Mouse (Mus musculus): ENCODE data around the gene Cacnb2. TPM values are rescaled to one million over a fixed set of nuclear protein-coding genes. Genes with fewer than 3 reads are reported as not detected.
"Not testable (repeated sequence)": the region's sequence is repeated elsewhere in the genome, so short reads cannot be mapped to it uniquely, and the experiment has no call there.

Gene Cacnb2
- polyA plus RNA-seq, 2 experiments, result 2.3 to 4.1 TPM

- no peak for TF ChIP-seq POLR2A (IDR thresholded peaks at IDR 0.05; ENCODE audit: borderline replicate concordance, extremely low read depth, insufficient read depth, insufficient read length)
- DNase-seq (ENCODE audit: low spot score), result no peak
- no peak overlapping the region for H3K4me3 ChIP-seq (replicated peaks; ENCODE audit: low read length)
- no peaks in the 10 kb centered on the region for H3K36me3 ChIP-seq (ENCODE audit: control insufficient read depth, insufficient read depth, low read length)
- H3K4me1 ChIP-seq (ENCODE audit: control insufficient read depth, insufficient read depth, low read length), result no peaks in the 10 kb centered on the region
- no peaks in the 10 kb centered on the region for H3K27me3 ChIP-seq (ENCODE audit: control insufficient read depth, insufficient read depth, low read length)
- no peak overlapping the region for H3K9ac ChIP-seq (ENCODE audit: low read depth, low read length, severe bottlenecking)
- no peak for ATAC-seq (ENCODE audit: low FRiP score, low read depth)
- whole genome bisulfite sequencing, result 87% methylated on average over 3 of the region's 3 CpGs
- no peak overlapping the region for H3K27ac ChIP-seq (replicated peaks; ENCODE audit: low read depth, low read length)
- no peak overlapping the region for H3K4me2 ChIP-seq (replicated peaks; ENCODE audit: low read depth, low read length, severe bottlenecking)
- H3K9me3 ChIP-seq (ENCODE audit: control insufficient read depth, low read length), result no peaks in the 10 kb centered on the region
These were observed 110.2 kb downstream of the Cacnb2 start for GRCm38 (mm10) chr2:14713049-14713448.

GRCm38 (mm10) chr2:14716666-14717065 is 113.8 kb downstream of the Cacnb2 start:
- no peak for TF ChIP-seq POLR2A (IDR thresholded peaks at IDR 0.05; ENCODE audit: borderline replicate concordance, extremely low read depth, insufficient read depth, insufficient read length)
- no peak overlapping the region for H3K27ac ChIP-seq (replicated peaks; ENCODE audit: low read depth, low read length)
- 84% methylated on average over 1 of the region's 1 CpGs for WGBS

GRCm38 (mm10) chr2:14719119-14719718 is 116.3 kb downstream of the Cacnb2 start:
- H3K9me3 ChIP-seq (ENCODE audit: control insufficient read depth, low read length), result no peaks in the 10 kb centered on the region
- H3K36me3 ChIP-seq (ENCODE audit: control insufficient read depth, insufficient read depth, low read length), result no peaks in the 10 kb centered on the region
- H3K27ac ChIP-seq (replicated peaks; ENCODE audit: low read depth, low read length), result no peak overlapping the region
- H3K4me2 ChIP-seq (replicated peaks; ENCODE audit: low read depth, low read length, severe bottlenecking), result no peak overlapping the region
- ATAC-seq (ENCODE audit: low FRiP score, low read depth), result no peak
- no peaks in the 10 kb centered on the region for H3K27me3 ChIP-seq (ENCODE audit: control insufficient read depth, insufficient read depth, low read length)
- H3K4me1 ChIP-seq (ENCODE audit: control insufficient read depth, insufficient read depth, low read length), result no peaks in the 10 kb centered on the region
- H3K9ac ChIP-seq (ENCODE audit: low read depth, low read length, severe bottlenecking), result no peak overlapping the region
- no peak for DNase-seq (ENCODE audit: low spot score)
- 89% methylated on average over 9 of the region's 9 CpGs for WGBS
- no peak overlapping the region for H3K4me3 ChIP-seq (replicated peaks; ENCODE audit: low read length)
- no peak for TF ChIP-seq POLR2A (IDR thresholded peaks at IDR 0.05; ENCODE audit: borderline replicate concordance, extremely low read depth, insufficient read depth, insufficient read length)

More at GRCm38 (mm10) chr2:14716666-14717065, 113.8 kb downstream of the Cacnb2 start:
- H3K4me2 ChIP-seq (replicated peaks; ENCODE audit: low read depth, low read length, severe bottlenecking), result no peak overlapping the region
- DNase-seq (ENCODE audit: low spot score) (no peak), ATAC-seq (ENCODE audit: low FRiP score, low read depth) (no peak)
- H3K9ac ChIP-seq (ENCODE audit: low read depth, low read length, severe bottlenecking), result no peak overlapping the region
- no peaks in the 10 kb centered on the region for H3K27me3 ChIP-seq (ENCODE audit: control insufficient read depth, insufficient read depth, low read length)
- H3K4me1 ChIP-seq (ENCODE audit: control insufficient read depth, insufficient read depth, low read length), result no peaks in the 10 kb centered on the region
- no peak overlapping the region for H3K4me3 ChIP-seq (replicated peaks; ENCODE audit: low read length)
- no peaks in the 10 kb centered on the region for H3K9me3 ChIP-seq (ENCODE audit: control insufficient read depth, low read length)
- no peaks in the 10 kb centered on the region for H3K36me3 ChIP-seq (ENCODE audit: control insufficient read depth, insufficient read depth, low read length)

GRCm38 (mm10) chr2:14725437-14725836 is 122.5 kb downstream of the Cacnb2 start:
- no peak overlapping the region for H3K4me3 ChIP-seq (replicated peaks; ENCODE audit: low read length)
- no peak for ATAC-seq (ENCODE audit: low FRiP score, low read depth)
- no peak for TF ChIP-seq POLR2A (IDR thresholded peaks at IDR 0.05; ENCODE audit: borderline replicate concordance, extremely low read depth, insufficient read depth, insufficient read length)
- no peaks in the 10 kb centered on the region for H3K36me3 ChIP-seq (ENCODE audit: control insufficient read depth, insufficient read depth, low read length)
- H3K4me2 ChIP-seq (replicated peaks; ENCODE audit: low read depth, low read length, severe bottlenecking), result no peak overlapping the region
- DNase-seq (ENCODE audit: low spot score), result no peak
- no peaks in the 10 kb centered on the region for H3K4me1 ChIP-seq (ENCODE audit: control insufficient read depth, insufficient read depth, low read length)
- H3K9ac ChIP-seq (ENCODE audit: low read depth, low read length, severe bottlenecking), result no peak overlapping the region
- no peaks in the 10 kb centered on the region for H3K9me3 ChIP-seq (ENCODE audit: control insufficient read depth, low read length)
- H3K27me3 ChIP-seq (ENCODE audit: control insufficient read depth, insufficient read depth, low read length), result no peaks in the 10 kb centered on the region
- H3K27ac ChIP-seq (replicated peaks; ENCODE audit: low read depth, low read length), result no peak overlapping the region

GRCm38 (mm10) chr2:14726601-14727000 is 123.7 kb downstream of the Cacnb2 start:
- H3K27ac ChIP-seq (replicated peaks; ENCODE audit: low read depth, low read length); H3K36me3 ChIP-seq (ENCODE audit: control insufficient read depth, insufficient read depth, low read length); H3K9me3 ChIP-seq (ENCODE audit: control insufficient read depth, low read length); H3K4me3 ChIP-seq (replicated peaks; ENCODE audit: low read length); H3K9ac ChIP-seq (ENCODE audit: low read depth, low read length, severe bottlenecking); ATAC-seq (ENCODE audit: low FRiP score, low read depth); H3K4me1 ChIP-seq (ENCODE audit: control insufficient read depth, insufficient read depth, low read length); H3K27me3 ChIP-seq (ENCODE audit: control insufficient read depth, insufficient read depth, low read length); H3K4me2 ChIP-seq (replicated peaks; ENCODE audit: low read depth, low read length, severe bottlenecking); DNase-seq (ENCODE audit: low spot score): not testable (repeated sequence)
- WGBS, result 92% methylated on average over 11 of the region's 13 CpGs

- DNase-seq (ENCODE audit: low spot score) (no peak), ATAC-seq (ENCODE audit: low FRiP score, low read depth) (no peak)
- Histone ChIP-seq H3K27me3 (ENCODE audit: control insufficient read depth, insufficient read depth, low read length) (no peaks in the 10 kb centered on the region), H3K27ac (replicated peaks; ENCODE audit: low read depth, low read length) (0 out of 2 replicates have a peak overlapping the region, but pooled peaks have one; percentile 26), H3K9me3 (ENCODE audit: control insufficient read depth, low read length) (no peaks in the 10 kb centered on the region), H3K4me3 (replicated peaks; ENCODE audit: low read length) (no peak overlapping the region), H3K4me2 (replicated peaks; ENCODE audit: low read depth, low read length, severe bottlenecking) (peak overlapping the region; percentile 21), H3K36me3 (ENCODE audit: control insufficient read depth, insufficient read depth, low read length) (no peaks in the 10 kb centered on the region), H3K9ac (ENCODE audit: low read depth, low read length, severe bottlenecking) (no peak overlapping the region), H3K4me1 (ENCODE audit: control insufficient read depth, insufficient read depth, low read length) (peaks cover 12% of the 10 kb centered on the region; the same call in 1 of the 2 replicates)
- TF ChIP-seq POLR2A (IDR thresholded peaks at IDR 0.05; ENCODE audit: borderline replicate concordance, extremely low read depth, insufficient read depth, insufficient read length), result no peak
- WGBS, result 32% methylated on average over 9 of the region's 9 CpGs
These were observed 136.0 kb downstream of the Cacnb2 start for GRCm38 (mm10) chr2:14738927-14739326.

All from limb, embryonic 14.5 days (tissue).